Mouse (Mus musculus) liver, adult 2 months (tissue): Measurements from ENCODE around the gene Hspb9. TPM values are rescaled to one million over a fixed set of nuclear protein-coding genes. Genes with fewer than 3 reads are reported as not detected.

Experiments
- DNase-seq: peaks from one replicate; pipeline ENCODE4 v3.0.0-alpha.2; 2011; ENCODE audit warnings: low read depth, low spot score; ENCODE audit errors: extremely low read depth
- H3K27ac ChIP-seq: fragments of 200-500 bp; replicated peaks from 2 replicates; pipeline ENCODE4 v1.5.1; 2012; ENCODE audit warnings: low read depth, mild to moderate bottlenecking, control low read depth, inconsistent platforms, low read length; ENCODE audit not compliant: insufficient read depth
- H3K27me3 ChIP-seq: fragments of 200-500 bp; 2 replicates; pipeline ENCODE4 v1.6.1; 2012; ENCODE audit warnings: mild to moderate bottlenecking, moderate library complexity, low read length, inconsistent platforms; ENCODE audit not compliant: control insufficient read depth, insufficient read depth
- H3K36me3 ChIP-seq: fragments of 200-500 bp; 2 replicates; pipeline ENCODE4 v1.6.1; 2012; ENCODE audit warnings: low read length, inconsistent platforms; ENCODE audit not compliant: control insufficient read depth, insufficient read depth
- H3K4me1 ChIP-seq: fragments of 200-500 bp; 2 replicates; pipeline ENCODE4 v1.6.1; 2011; ENCODE audit warnings: low read length; ENCODE audit not compliant: control insufficient read depth, insufficient read depth
- H3K4me3 ChIP-seq: fragments of 200-500 bp; 2 replicates; pipeline ENCODE4 v1.5.1; 2011; ENCODE audit warnings: low read depth, mild to moderate bottlenecking, control low read depth, low read length, moderate library complexity; ENCODE audit not compliant: insufficient read depth
- H3K79me2 ChIP-seq: fragments of 200-500 bp; 2 replicates; pipeline ENCODE4 v1.6.1; 2012; ENCODE audit warnings: inconsistent platforms, mild to moderate bottlenecking, low read length, moderate library complexity; ENCODE audit not compliant: control insufficient read depth, insufficient read depth
- H3K9ac ChIP-seq: fragments of 200-500 bp; 2 replicates; pipeline ENCODE4 v1.6.1; 2012; ENCODE audit warnings: low read depth, mild to moderate bottlenecking, control low read depth, inconsistent platforms, low read length
- CTCF ChIP-seq: fragments of 200-500 bp; IDR thresholded peaks from 2 replicates; pipeline ENCODE4 v1.5.1; 2011; ENCODE audit warnings: low read depth, low read length, control low read depth
- POLR2A ChIP-seq: fragments of 200-500 bp; IDR thresholded peaks from 2 replicates; pipeline ENCODE4 v1.6.1; 2011; ENCODE audit warnings: low read length, control low read depth; ENCODE audit not compliant: insufficient read depth; ENCODE audit errors: extremely low read depth
- WGBS: fragments of 180-500 bp; shearing (Covaris S2); methylation state at CpG from one replicate; pipeline ENCODE4 v1.1.7; 2018; 5-methylcytosine and 5-hydroxymethylcytosine counted together
- polyA plus RNA-seq: library from polyadenylated mRNA; depleted of rRNA; stranded (reverse); fragments of >200 nt; gene quantifications from 2 replicates; pipeline ENCODE4 v1.2.3, GENCODE M21; 2012
- total RNA-seq: library from RNA; depleted of rRNA; stranded (reverse); fragments of >200 nt; gene quantifications from 2 replicates; pipeline ENCODE4 v1.2.3, GENCODE M21; 2014

Gene Hspb9
- total and polyA plus RNA-seq, 2 experiments: not detected

GRCm38 (mm10) chr11:100702081-100702851 lies 11.4 kb upstream of the Hspb9 start:
- WGBS: 39% methylated on average over 19 of the region's 19 CpGs
- peak; percentile 73; the same call in 1 of the 2 replicates for TF ChIP-seq CTCF
- no peak for TF ChIP-seq POLR2A
- peak overlapping the region; percentile 25; the same call in 1 of the 2 replicates for H3K27ac ChIP-seq
- H3K4me1 ChIP-seq: peaks cover 16% of the 10 kb centered on the region
- H3K36me3 ChIP-seq: no peaks in the 10 kb centered on the region; the same call in 1 of the 2 replicates
- peak overlapping the region; percentile 46 for H3K4me3 ChIP-seq
- no peaks in the 10 kb centered on the region for H3K27me3 ChIP-seq
- peak overlapping the region; percentile 69 for H3K9ac ChIP-seq
- peak; percentile 71 for DNase-seq
- no peaks in the 10 kb centered on the region for H3K79me2 ChIP-seq

DNA sequence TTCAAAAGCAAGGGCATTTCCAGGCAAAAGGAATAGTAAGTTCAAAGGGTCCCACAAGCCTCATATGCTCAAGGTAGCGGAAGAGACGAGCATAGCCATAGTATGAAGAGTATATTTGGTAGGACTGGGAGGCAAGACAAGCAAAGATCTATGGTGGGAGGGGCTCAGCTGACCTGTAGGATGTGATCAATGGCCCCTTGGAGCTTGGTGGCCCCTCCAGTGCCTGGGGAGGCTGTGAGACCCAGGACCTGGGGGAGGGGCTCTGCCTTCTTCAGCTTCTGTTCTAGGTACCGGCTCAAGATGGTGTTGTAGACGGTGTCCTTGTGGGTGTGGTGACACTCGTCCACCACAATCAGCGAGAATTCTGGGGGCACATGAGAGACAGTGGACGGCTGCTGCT lies 10.7 kb upstream of the Hspb9 start:
- no peak for DNase-seq
- TF ChIP-seq POLR2A: no peak
- H3K4me1 ChIP-seq: peaks cover 16% of the 10 kb centered on the region
- H3K4me3 ChIP-seq: peak overlapping the region; percentile 46
- no peaks in the 10 kb centered on the region for H3K79me2 ChIP-seq
- peak overlapping the region; percentile 69 for H3K9ac ChIP-seq
- peak overlapping the region; percentile 25 for H3K27ac ChIP-seq
- H3K27me3 ChIP-seq: no peaks in the 10 kb centered on the region
- 38% methylated on average over 7 of the region's 7 CpGs for WGBS
- H3K36me3 ChIP-seq: peaks cover 2% of the 10 kb centered on the region; the same call in 1 of the 2 replicates

DNA sequence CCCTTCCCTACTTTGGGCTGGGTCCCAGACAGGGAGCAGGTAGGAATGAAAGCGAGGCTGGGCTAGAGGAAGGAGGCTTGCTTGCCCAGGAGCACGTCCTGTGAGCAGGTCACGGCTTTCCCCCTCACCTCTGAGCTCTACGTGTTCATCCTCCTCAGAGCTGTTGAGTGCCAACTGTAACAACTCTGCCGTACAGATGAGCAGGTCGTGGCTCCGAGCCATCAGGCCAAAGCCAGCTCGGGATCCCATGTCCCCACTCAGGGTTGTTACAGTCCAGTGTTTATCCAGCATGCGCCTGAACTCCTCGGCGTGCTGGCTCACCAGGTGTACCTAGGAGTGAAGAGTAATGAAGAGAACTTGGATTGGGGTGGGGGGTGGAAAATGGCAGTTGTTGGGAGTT lies 10.3 kb upstream of the Hspb9 start:
- peak overlapping the region; percentile 25 for H3K27ac ChIP-seq
- H3K79me2 ChIP-seq: no peaks in the 10 kb centered on the region
- peak overlapping the region; percentile 46 for H3K4me3 ChIP-seq

GRCm38 (mm10) chr11:100703851-100704531 lies 9.7 kb upstream of the Hspb9 start, which contains the start of gene Dhx58:
TSS of gene Dhx58 (minus strand) at chr11:100704271.
- WGBS: 26% methylated on average over 7 of the region's 7 CpGs
- Histone ChIP-seq H3K9ac (peak within 1 kb of the TSS; percentile 69), H3K4me1 (peaks cover 16% of the 10 kb centered on the region), H3K79me2 (no peaks in the 10 kb centered on the region), H3K27me3 (no peaks in the 10 kb centered on the region), H3K4me3 (peak within 1 kb of the TSS; percentile 46), H3K27ac (peak within 1 kb of the TSS; percentile 76), H3K36me3 (peaks cover 3% of the 10 kb centered on the region; the same call in 1 of the 2 replicates)
- DNase-seq: peak; percentile 91
- TF ChIP-seq POLR2A (no peak), CTCF (no peak)

More for the DNA sequence above, 10.3 kb upstream of the Hspb9 start:
- H3K27me3 ChIP-seq: no peaks in the 10 kb centered on the region
- H3K9ac ChIP-seq: peak overlapping the region; percentile 69
- H3K4me1 ChIP-seq: peaks cover 16% of the 10 kb centered on the region
- H3K36me3 ChIP-seq: peaks cover 3% of the 10 kb centered on the region; the same call in 1 of the 2 replicates
- DNase-seq: peak; percentile 73
- WGBS: 13% methylated on average over 11 of the region's 11 CpGs
- no peak for TF ChIP-seq CTCF
- TF ChIP-seq POLR2A: no peak

DNA sequence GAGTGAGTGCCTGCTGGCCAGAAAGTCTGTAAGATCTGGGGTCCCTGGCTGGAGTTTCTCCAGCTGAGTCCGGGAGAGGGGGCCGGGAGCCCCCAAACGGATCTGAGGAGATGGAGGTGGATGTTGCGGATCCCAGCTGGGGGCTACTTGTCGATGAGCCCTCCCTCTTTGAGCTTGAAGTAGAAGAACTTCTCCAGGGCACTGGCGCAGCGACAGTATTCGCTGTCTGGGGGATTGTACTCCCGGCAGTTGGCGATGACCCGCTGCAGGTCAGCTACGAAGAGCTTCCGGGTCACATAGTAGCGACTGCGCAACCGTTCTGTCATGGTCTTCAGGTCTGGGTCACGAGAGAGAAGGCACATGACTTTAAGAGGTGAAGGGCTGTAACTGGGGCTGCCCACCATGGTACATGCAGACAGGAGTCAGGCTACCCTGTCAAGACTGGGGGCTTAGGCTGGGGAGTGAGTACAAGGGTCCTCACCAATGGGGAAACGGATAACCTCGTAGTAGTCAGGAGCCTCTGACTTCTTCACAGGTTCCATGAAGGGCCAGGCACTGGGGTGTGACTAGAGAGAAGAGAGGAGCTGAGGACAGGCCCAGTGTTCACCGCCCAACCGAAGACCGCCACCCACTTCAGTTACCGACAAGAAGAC lies 8.4 kb upstream of the Hspb9 start:
- no peak for TF ChIP-seq POLR2A
- no peak for TF ChIP-seq CTCF
- Histone ChIP-seq H3K27me3 (no peaks in the 10 kb centered on the region), H3K4me3 (no peak overlapping the region), H3K9ac (no peak overlapping the region), H3K79me2 (no peaks in the 10 kb centered on the region), H3K36me3 (peaks cover 3% of the 10 kb centered on the region; the same call in 1 of the 2 replicates), H3K27ac (no peak overlapping the region), H3K4me1 (peaks cover 16% of the 10 kb centered on the region)
- no peak for DNase-seq
- 96% methylated on average over 23 of the region's 23 CpGs for WGBS
